Mouse (Mus musculus) small intestine, adult 2 months (tissue): ENCODE measurements around the gene Myh3.

ENCODE experiments used
- CTCF ChIP-seq: fragments of 200-500 bp; IDR thresholded peaks from 2 replicates; pipeline ENCODE4 v1.5.1; 2012; ENCODE audit warnings: low read depth, mild to moderate bottlenecking, control low read depth, inconsistent platforms, low read length, moderate library complexity, mixed read lengths; ENCODE audit not compliant: insufficient replicate concordance, insufficient read length; ENCODE audit errors: extremely low read depth
- POLR2A ChIP-seq: fragments of 200-500 bp; IDR thresholded peaks from 2 replicates; pipeline ENCODE4 v1.6.1; 2012; ENCODE audit warnings: low read depth, mild to moderate bottlenecking, control low read depth, inconsistent platforms, low read length, moderate library complexity

DNA sequence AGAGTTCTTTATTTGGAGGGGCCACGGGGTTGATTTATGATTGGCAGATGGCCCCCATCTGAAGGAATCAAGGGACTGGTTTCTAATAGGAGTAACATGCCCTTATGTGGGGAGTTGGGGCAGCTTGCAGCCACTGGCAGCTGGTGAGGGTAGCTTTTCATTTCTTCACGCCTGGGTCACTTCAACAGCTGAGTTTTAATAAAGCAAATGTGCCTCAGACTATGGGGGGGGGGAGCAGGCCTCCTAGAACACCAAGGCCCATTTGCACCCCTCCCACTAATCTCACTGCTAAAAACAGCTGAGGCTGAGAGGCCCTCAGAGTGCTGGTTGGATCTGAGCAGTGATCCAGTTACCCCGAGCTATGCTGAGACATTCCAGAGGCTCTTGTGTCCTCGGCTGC lies 27.6 kb downstream of the Myh3 start:
- no peak for TF ChIP-seq CTCF
- no peak for TF ChIP-seq POLR2A
